Mouse (Mus musculus): ENCODE data around the gene Usp40.

GRCm38 (mm10) chr1:88008211-88008697 lies at the start of gene Usp40:
- TF ChIP-seq CTCF (IDR thresholded peaks at IDR 0.05; ENCODE audit: borderline replicate concordance, insufficient read depth, low read depth, low read length) (no peak), POLR2A (IDR thresholded peaks at IDR 0.05; ENCODE audit: borderline replicate concordance, insufficient read depth, low read length) (peak; percentile 47; the same call in 1 of the 2 replicates)
